Mouse (Mus musculus): ENCODE results near the gene Tfr2. TPM values are rescaled to one million over a fixed set of nuclear protein-coding genes. Genes with fewer than 3 reads are reported as not detected.
A peak's percentile ranks its signal among the peaks of the same experiment; 100 is the strongest.

Gene Tfr2
- polyA plus RNA-seq, 1 experiment from 2014 or later: 4.9 TPM

- H3K27ac ChIP-seq: peak overlapping the region; percentile 54; the same call in 1 of the 2 replicates
- no peaks in the 10 kb centered on the region for H3K36me3 ChIP-seq
- DNase-seq (ENCODE audit: low spot score): peak; percentile 89
- peaks cover 53% of the 10 kb centered on the region for H3K27me3 ChIP-seq (ENCODE audit: insufficient read depth, poor library complexity, severe bottlenecking)
- WGBS: 72% methylated on average over 17 of the region's 17 CpGs
- H3K9me3 ChIP-seq: no peaks in the 10 kb centered on the region
- H3K4me1 ChIP-seq: peaks cover 17% of the 10 kb centered on the region
- 0 out of 2 replicates have a peak overlapping the region, but pooled peaks have one; percentile 27 for H3K4me3 ChIP-seq
Observed at GRCm38 (mm10) chr5:137570691-137571586, 1.3 kb downstream of the Tfr2 start.

GRCm38 (mm10) chr5:137574470-137574901 lies 4.8 kb downstream of the Tfr2 start:
- DNase-seq (ENCODE audit: low spot score): no peak
- H3K4me3 ChIP-seq: peak overlapping the region; percentile 52
- H3K9me3 ChIP-seq: no peaks in the 10 kb centered on the region
- no peaks in the 10 kb centered on the region for H3K36me3 ChIP-seq
- peak overlapping the region; percentile 42 for H3K27ac ChIP-seq
- WGBS: 3% methylated on average over 27 of the region's 27 CpGs
- peaks cover 13% of the 10 kb centered on the region for H3K4me1 ChIP-seq
- peaks cover 46% of the 10 kb centered on the region for H3K27me3 ChIP-seq (ENCODE audit: insufficient read depth, poor library complexity, severe bottlenecking)

GRCm38 (mm10) chr5:137580246-137580645 lies 10.6 kb downstream of the Tfr2 start:
- WGBS: 76% methylated on average over 6 of the region's 6 CpGs
- Histone ChIP-seq H3K27ac (no peak overlapping the region), H3K4me1 (peaks cover 16% of the 10 kb centered on the region), H3K4me3 (no peak overlapping the region), H3K36me3 (no peaks in the 10 kb centered on the region), H3K9me3 (no peaks in the 10 kb centered on the region), H3K27me3 (ENCODE audit: insufficient read depth, poor library complexity, severe bottlenecking) (peaks cover 41% of the 10 kb centered on the region)
- DNase-seq (ENCODE audit: low spot score): no peak

GRCm38 (mm10) chr5:137582702-137583101 lies 13.1 kb downstream of the Tfr2 start:
- Histone ChIP-seq H3K36me3 (no peaks in the 10 kb centered on the region), H3K9me3 (no peaks in the 10 kb centered on the region), H3K27ac (no peak overlapping the region), H3K27me3 (ENCODE audit: insufficient read depth, poor library complexity, severe bottlenecking) (peaks cover 32% of the 10 kb centered on the region), H3K4me1 (peaks cover 16% of the 10 kb centered on the region), H3K4me3 (peak overlapping the region; percentile 50; the same call in 1 of the 2 replicates)
- no peak for DNase-seq (ENCODE audit: low spot score)
- 26% methylated on average over 8 of the region's 8 CpGs for WGBS

GRCm38 (mm10) chr5:137583670-137584169 lies 14.1 kb downstream of the Tfr2 start:
- H3K4me3 ChIP-seq: peak overlapping the region; percentile 50
- H3K9me3 ChIP-seq: no peaks in the 10 kb centered on the region
- peaks cover 32% of the 10 kb centered on the region for H3K27me3 ChIP-seq (ENCODE audit: insufficient read depth, poor library complexity, severe bottlenecking)
- peaks cover 16% of the 10 kb centered on the region for H3K4me1 ChIP-seq
- H3K36me3 ChIP-seq: no peaks in the 10 kb centered on the region
- H3K27ac ChIP-seq: peak overlapping the region; percentile 59; the same call in 1 of the 2 replicates
- no peak for DNase-seq (ENCODE audit: low spot score)
- 16% methylated on average over 27 of the region's 27 CpGs for WGBS

GRCm38 (mm10) chr5:137584976-137585375 lies 15.3 kb downstream of the Tfr2 start:
- Histone ChIP-seq H3K36me3 (no peaks in the 10 kb centered on the region), H3K9me3 (no peaks in the 10 kb centered on the region), H3K27ac (no peak overlapping the region), H3K4me3 (no peak overlapping the region), H3K4me1 (peaks cover 16% of the 10 kb centered on the region), H3K27me3 (ENCODE audit: insufficient read depth, poor library complexity, severe bottlenecking) (peaks cover 32% of the 10 kb centered on the region)
- WGBS: 35% methylated on average over 8 of the region's 8 CpGs
- no peak for DNase-seq (ENCODE audit: low spot score)

- Histone ChIP-seq H3K27ac (no peak overlapping the region), H3K36me3 (0 out of 2 replicates have a peak, but pooled peaks cover 5% of the 10 kb centered on the region), H3K9me3 (no peaks in the 10 kb centered on the region), H3K27me3 (ENCODE audit: insufficient read depth, poor library complexity, severe bottlenecking) (no peaks in the 10 kb centered on the region; the same call in 1 of the 2 replicates), H3K4me1 (no peaks in the 10 kb centered on the region), H3K4me3 (no peak overlapping the region)
- no peak for DNase-seq (ENCODE audit: low spot score)
- WGBS: 80% methylated on average over 5 of the region's 5 CpGs
Observed at GRCm38 (mm10) chr5:137590507-137590906, 20.9 kb downstream of the Tfr2 start.

- no peak for DNase-seq (ENCODE audit: low spot score)
- 77% methylated on average over 7 of the region's 7 CpGs for WGBS
- peaks cover 15% of the 10 kb centered on the region for H3K4me1 ChIP-seq
- H3K27ac ChIP-seq: no peak overlapping the region
- peaks cover 11% of the 10 kb centered on the region; the same call in 1 of the 2 replicates for H3K36me3 ChIP-seq
- no peaks in the 10 kb centered on the region for H3K27me3 ChIP-seq (ENCODE audit: insufficient read depth, poor library complexity, severe bottlenecking)
- no peak overlapping the region for H3K4me3 ChIP-seq
- no peaks in the 10 kb centered on the region for H3K9me3 ChIP-seq
Observed at GRCm38 (mm10) chr5:137595921-137596320, 26.3 kb downstream of the Tfr2 start.

- no peak for DNase-seq (ENCODE audit: low spot score)
- H3K4me1 ChIP-seq: peaks cover 15% of the 10 kb centered on the region
- no peaks in the 10 kb centered on the region for H3K9me3 ChIP-seq
- peak overlapping the region; percentile 60; the same call in 1 of the 2 replicates for H3K27ac ChIP-seq
- H3K4me3 ChIP-seq: peak overlapping the region; percentile 36
- WGBS: 31% methylated on average over 30 of the region's 30 CpGs
- H3K36me3 ChIP-seq: peaks cover 11% of the 10 kb centered on the region; the same call in 1 of the 2 replicates
- no peaks in the 10 kb centered on the region for H3K27me3 ChIP-seq (ENCODE audit: insufficient read depth, poor library complexity, severe bottlenecking)
Observed at GRCm38 (mm10) chr5:137596601-137597261, 27.1 kb downstream of the Tfr2 start.

GRCm38 (mm10) chr5:137597625-137598024 lies 28.0 kb downstream of the Tfr2 start:
- Histone ChIP-seq H3K4me1 (peaks cover 21% of the 10 kb centered on the region), H3K36me3 (peaks cover 11% of the 10 kb centered on the region; the same call in 1 of the 2 replicates), H3K4me3 (no peak overlapping the region), H3K27ac (no peak overlapping the region), H3K9me3 (no peaks in the 10 kb centered on the region), H3K27me3 (ENCODE audit: insufficient read depth, poor library complexity, severe bottlenecking) (no peaks in the 10 kb centered on the region)
- WGBS: 89% methylated on average over 6 of the region's 6 CpGs
- no peak for DNase-seq (ENCODE audit: low spot score)

GRCm38 (mm10) chr5:137598100-137598826 lies 28.6 kb downstream of the Tfr2 start:
- Histone ChIP-seq H3K9me3 (no peaks in the 10 kb centered on the region), H3K4me3 (no peak overlapping the region), H3K27me3 (ENCODE audit: insufficient read depth, poor library complexity, severe bottlenecking) (no peaks in the 10 kb centered on the region), H3K27ac (no peak overlapping the region), H3K36me3 (peaks cover 11% of the 10 kb centered on the region; the same call in 1 of the 2 replicates), H3K4me1 (peaks cover 24% of the 10 kb centered on the region)
- WGBS: 68% methylated on average over 2 of the region's 2 CpGs
- no peak for DNase-seq (ENCODE audit: low spot score)

- Histone ChIP-seq H3K27me3 (ENCODE audit: insufficient read depth, poor library complexity, severe bottlenecking) (no peaks in the 10 kb centered on the region), H3K9me3 (no peaks in the 10 kb centered on the region), H3K27ac (peak overlapping the region; percentile 96; the same call in 1 of the 2 replicates), H3K4me3 (peak overlapping the region; percentile 85), H3K36me3 (peaks cover 19% of the 10 kb centered on the region; the same call in 1 of the 2 replicates), H3K4me1 (peaks cover 24% of the 10 kb centered on the region)
- DNase-seq (ENCODE audit: low spot score): no peak
- WGBS: 63% methylated on average over 9 of the region's 9 CpGs
Observed at GRCm38 (mm10) chr5:137599600-137599999, 30.0 kb downstream of the Tfr2 start.
